Comparison of ENCODE assay signal across 9 mouse cellular contexts in the genomic region with DNA sequence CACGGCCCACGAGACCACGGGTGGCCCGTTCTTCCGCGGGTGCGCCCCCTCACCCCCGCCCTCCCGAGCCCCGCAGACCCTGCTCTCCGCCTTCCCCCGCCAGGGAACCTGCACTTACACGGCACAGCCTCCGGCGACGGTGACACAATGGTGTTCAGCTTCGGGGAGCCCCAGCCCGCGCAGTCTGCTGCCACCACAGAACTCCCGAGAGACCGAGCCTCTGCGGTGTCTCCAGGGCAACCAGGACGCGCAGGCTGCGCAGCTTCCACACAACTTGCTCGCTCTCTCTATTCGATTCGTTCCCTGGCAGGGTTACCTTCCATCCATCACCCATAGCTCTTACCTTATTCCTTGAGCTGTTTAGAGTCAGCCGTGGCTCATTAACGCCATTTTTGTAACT. TPM values are rescaled to one million over a fixed set of nuclear protein-coding genes. Genes with fewer than 3 reads are reported as not detected.
DNase-seq lines count a peak whose midpoint lies in the region; ATAC-seq and TF ChIP-seq lines count a peak whose summit lies in the region.
"Had no signal": no experiment of that assay in that cellular context is flagged by ENCODE, and none has a peak within 500 bp of the region (broad histone marks: within the 10 kb centered on the region; RNA-seq: fewer than 3 reads in every experiment).

No protein-coding gene starts in this region.

- H3K4me1 ChIP-seq in heart, embryonic 14.5 days (ENCODE audit: control insufficient read depth in 2 of 2, insufficient read depth in 2 of 2, low read length in 2 of 2), result peaks cover 0 to 5% of the 10 kb centered on the region in 2 experiments; a peak in 3 of 4 replicates
- no peaks in the 10 kb centered on the region for H3K4me1 ChIP-seq in liver, embryonic 14.5 days (replicated peaks; ENCODE audit: control insufficient read depth in 2 of 2, insufficient read depth in 2 of 2, low read length in 1 of 2)
- H3K4me1 ChIP-seq in neural tube, embryonic 11.5 days (ENCODE audit: control insufficient read depth, insufficient read depth, low read length), result peaks cover under 1% of the 10 kb centered on the region; the same call in 1 of the 2 replicates
- H3K4me1 ChIP-seq in stomach, embryonic 16.5 days (ENCODE audit: control insufficient read depth, insufficient read depth, low read length), result 0 out of 2 replicates have a peak, but pooled peaks cover 9% of the 10 kb centered on the region

- H3K9me3 ChIP-seq in heart, embryonic 14.5 days (ENCODE audit: control insufficient read depth, low read length), result no peaks in the 10 kb centered on the region
- H3K9me3 ChIP-seq in liver, embryonic 14.5 days (ENCODE audit: control insufficient read depth, low read length), result no peaks in the 10 kb centered on the region
- H3K9me3 ChIP-seq in neural tube, embryonic 11.5 days (ENCODE audit: control insufficient read depth, low read length), result no peaks in the 10 kb centered on the region
- peaks cover 4% of the 10 kb centered on the region for H3K9me3 ChIP-seq in stomach, embryonic 16.5 days (replicated peaks; ENCODE audit: control insufficient read depth, low read length)

- H3K4me3 ChIP-seq in heart, embryonic 14.5 days (ENCODE audit: control insufficient read depth in 1 of 2, insufficient read depth in 1 of 2, low read depth in 1 of 2, low read length in 2 of 2), result peak overlapping the region; percentile 39 to 52
- peak overlapping the region in 1 of 2 experiments; percentile 28; a peak in 2 of 4 replicates for H3K4me3 ChIP-seq in liver, embryonic 14.5 days (ENCODE audit: insufficient read depth in 1 of 2, low read depth in 2 of 2, low read length in 2 of 2)
- peak overlapping the region; percentile 45 for H3K4me3 ChIP-seq in neural tube, embryonic 11.5 days (ENCODE audit: low read depth, low read length)
- peak overlapping the region; percentile 39 for H3K4me3 ChIP-seq in stomach, embryonic 16.5 days (replicated peaks; ENCODE audit: low read length)

- no peaks in the 10 kb centered on the region for H3K27me3 ChIP-seq in heart, embryonic 14.5 days (ENCODE audit: control insufficient read depth, insufficient read depth, low read length)
- no peaks in the 10 kb centered on the region for H3K27me3 ChIP-seq in liver, embryonic 14.5 days (ENCODE audit: control insufficient read depth, insufficient read depth, low read length)
- H3K27me3 ChIP-seq in neural tube, embryonic 11.5 days (ENCODE audit: control insufficient read depth, insufficient read depth, low read length), result no peaks in the 10 kb centered on the region
- no peaks in the 10 kb centered on the region for H3K27me3 ChIP-seq in stomach, embryonic 16.5 days (ENCODE audit: control insufficient read depth, insufficient read depth, low read length)

- H3K9ac ChIP-seq in heart, embryonic 14.5 days (ENCODE audit: low read length), result peak overlapping the region; percentile 59
- 0 out of 2 replicates have a peak overlapping the region, but pooled peaks have one; percentile 12 for H3K9ac ChIP-seq in liver, embryonic 14.5 days (replicated peaks)
- H3K9ac ChIP-seq in neural tube, embryonic 11.5 days (ENCODE audit: low read length), result peak overlapping the region; percentile 48
- H3K9ac ChIP-seq in stomach, embryonic 16.5 days (ENCODE audit: low read length), result peak overlapping the region; percentile 54

- no peak for TF ChIP-seq EP300 in liver, embryonic 14.5 days (IDR thresholded peaks at IDR 0.05; ENCODE audit: low read depth)

- no peak overlapping the region for H3K27ac ChIP-seq in heart, embryonic 14.5 days (replicated peaks in 1 of 2; ENCODE audit: control insufficient read depth in 1 of 2, insufficient read depth in 1 of 2, low read depth in 2 of 2, low read length in 2 of 2)
- no peak overlapping the region for H3K27ac ChIP-seq in liver, embryonic 14.5 days
- no peak overlapping the region for H3K27ac ChIP-seq in neural tube, embryonic 11.5 days (ENCODE audit: low read depth, low read length)
- H3K27ac ChIP-seq in stomach, embryonic 16.5 days (ENCODE audit: low read length), result no peak overlapping the region

- TF ChIP-seq CTCF in liver, embryonic 14.5 days (IDR thresholded peaks at IDR 0.05; ENCODE audit: low read depth), result no peak

- DNase-seq in cerebellum, postnatal 10 days, result peak; percentile 52 to 74
- no peak for DNase-seq in cerebellum, adult 9-11 months
- peak; percentile 56 to 71 for DNase-seq in kidney, postnatal 25 days
- DNase-seq in liver, embryonic 14.5 days (ENCODE audit: low read depth in 3 of 3, low spot score in 3 of 3), result no peak
- peak; percentile 80 for DNase-seq in neural tube, embryonic 11.5 days (ENCODE audit: low spot score)

- H3K36me3 ChIP-seq in heart, embryonic 14.5 days (ENCODE audit: control insufficient read depth, insufficient read depth, low read length), result peaks cover 25% of the 10 kb centered on the region
- no peaks in the 10 kb centered on the region for H3K36me3 ChIP-seq in liver, embryonic 14.5 days (replicated peaks; ENCODE audit: control insufficient read depth, insufficient read depth, low read depth)
- H3K36me3 ChIP-seq in neural tube, embryonic 11.5 days (ENCODE audit: control insufficient read depth, insufficient read depth, low read length), result no peaks in the 10 kb centered on the region
- H3K36me3 ChIP-seq in stomach, embryonic 16.5 days (ENCODE audit: control insufficient read depth, insufficient read depth, low read length), result peaks cover 3% of the 10 kb centered on the region; the same call in 1 of the 2 replicates

- WGBS in heart, embryonic 14.5 days, result under 1% methylated on average over 30 of the region's 30 CpGs
- WGBS in liver, embryonic 14.5 days (ENCODE audit: insufficient replicate concordance), result 1% methylated on average over 30 of the region's 30 CpGs
- WGBS in neural tube, embryonic 11.5 days, result under 1% methylated on average over 30 of the region's 30 CpGs
- 1% methylated on average over 30 of the region's 30 CpGs for WGBS in stomach, embryonic 16.5 days

- H3K4me2 ChIP-seq in heart, embryonic 14.5 days (ENCODE audit: low read length), result peak overlapping the region; percentile 80
- peak overlapping the region; percentile 64 for H3K4me2 ChIP-seq in liver, embryonic 14.5 days (ENCODE audit: low read depth)
- peak overlapping the region; percentile 90 for H3K4me2 ChIP-seq in neural tube, embryonic 11.5 days (ENCODE audit: low read depth)
- H3K4me2 ChIP-seq in stomach, embryonic 16.5 days (ENCODE audit: low read depth, low read length), result peak overlapping the region; percentile 67

- ATAC-seq in common myeloid progenitor, adult 5-6 weeks (replicated peaks; ENCODE audit: low read depth, poor library complexity, severe bottlenecking), result peak; percentile 96
- no peak for ATAC-seq in heart, embryonic 14.5 days (ENCODE audit: insufficient number of reproducible peaks, insufficient read depth, low FRiP score, low read depth)
- peak; percentile 26; the same call in 1 of the 2 replicates for ATAC-seq in liver, embryonic 14.5 days (ENCODE audit: insufficient read depth)
- ATAC-seq in neural tube, embryonic 11.5 days (ENCODE audit: insufficient read depth, low FRiP score, low TSS enrichment), result peak; percentile 92
- ATAC-seq in stomach, embryonic 16.5 days (ENCODE audit: insufficient read depth, low FRiP score), result peak; percentile 73; the same call in 1 of the 2 replicates

RNA-seq across cellular contexts. Expression of gene Cdkl4, which starts 0.4 kb away (rescaled TPM):
- total RNA-seq in common myeloid progenitor, adult 5-6 weeks (2017), result not detected in 2 replicates
- not detected in 2 replicates for polyA plus RNA-seq in heart, embryonic 14.5 days (2014; fragmentation: Nextera tagmentation; extraction: Ambion mirVana)
- polyA plus RNA-seq in liver, embryonic 14.5 days (2012; rRNA removed), result 0.11 and 0.13 TPM in 2 replicates
- 0.09 TPM in 1 of 2 replicates, not detected in the other for polyA plus RNA-seq in liver, embryonic 14.5 days (2014; fragmentation: Nextera tagmentation; extraction: Ambion mirVana)
- polyA plus RNA-seq in neural tube, embryonic 11.5 days (2014; fragmentation: Nextera tagmentation; extraction: Ambion mirVana), result 4.9 and 7.3 TPM in 2 replicates
- 0.12 and 0.26 TPM in 2 replicates for polyA plus RNA-seq in stomach, embryonic 16.5 days (2015; fragmentation: Nextera tagmentation; extraction: Ambion mirVana)
- polyA plus RNA-seq: C2C12 had no signal

Comparison
In these comparisons a context has a peak if more than half of its experiments do, and no peak if none do; other contexts are left out.
1. DNase-seq: peak in cerebellum, postnatal 10 days (2 of 2), kidney, postnatal 25 days (2 of 2) and neural tube, embryonic 11.5 days (single experiment); none in cerebellum, adult 9-11 months (single experiment) and liver, embryonic 14.5 days (0 of 3).
2. Peak in every context shown above with its lines, with median percentiles within 50 percentile points of each other: H3K4me2 ChIP-seq and H3K9ac ChIP-seq.